Mouse (Mus musculus) heart, postnatal 0 days (tissue): ENCODE results near the gene Ehbp1.

ENCODE experiments used
- CTCF ChIP-seq: IDR thresholded peaks from 2 replicates; pipeline ENCODE4 v1.5.1; 2016; ENCODE audit warnings: antibody characterized with exemption, control low read depth, low read depth
- EP300 ChIP-seq: IDR thresholded peaks from 2 replicates; pipeline ENCODE4 v1.6.1; 2016; ENCODE audit warnings: antibody characterized with exemption, low read depth

GRCm38 (mm10) chr11:22218222-22218621, 123.9 kb downstream of the Ehbp1 start:
- TF ChIP-seq CTCF = no peak
- TF ChIP-seq EP300 = no peak
